Mouse (Mus musculus): ENCODE measurements at regions not wholly inside any gene's neighbourhood (a gene's known extent, or its start where the extent isn't known, plus 50 kb on each side); places are given as distances from the start of the nearest gene placed in this dataset.

DNA sequence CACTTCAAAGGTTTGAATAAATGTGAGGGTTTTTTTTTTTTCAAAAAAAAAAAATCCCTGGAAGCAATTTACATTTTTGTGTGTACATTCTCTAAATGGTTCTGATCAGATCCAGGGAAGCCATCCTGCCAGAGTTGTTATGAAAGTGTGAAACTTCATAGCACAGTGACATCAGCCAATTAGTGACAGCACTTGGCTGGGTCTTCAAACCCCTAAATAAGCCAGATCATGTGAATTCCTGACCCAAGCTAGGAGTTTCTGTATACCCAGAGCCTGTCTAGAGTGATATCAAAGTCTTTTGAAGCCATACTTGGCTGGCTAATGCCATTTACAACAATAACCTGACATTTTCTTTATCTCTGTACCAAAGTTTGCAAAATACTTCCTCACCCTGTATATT, 151.6 kb upstream of the Kirrel3 start:
- TF ChIP-seq CTCF (IDR thresholded peaks at IDR 0.05): no peak
- no peak for TF ChIP-seq POLR2A (IDR thresholded peaks at IDR 0.05; ENCODE audit: insufficient read depth, low read depth, low read length)
